Mouse (Mus musculus): ENCODE data around the gene Noxo1. TPM values are rescaled to one million over a fixed set of nuclear protein-coding genes. Genes with fewer than 3 reads are reported as not detected.
A peak's percentile ranks its signal among the peaks of the same experiment; 100 is the strongest.

Gene Noxo1
- polyA plus RNA-seq, 1 experiment = 63.2 TPM

GRCm38 (mm10) chr17:24697985-24698384 is 2.0 kb downstream of the Noxo1 start:
- peaks cover 5% of the 10 kb centered on the region for H3K4me1 ChIP-seq (ENCODE audit: control insufficient read depth, insufficient read depth, low read length)
- H3K4me3 ChIP-seq (ENCODE audit: control insufficient read depth, low read depth, low read length) = peak overlapping the region; percentile 17
- TF ChIP-seq POLR2A (IDR thresholded peaks at IDR 0.05; ENCODE audit: control insufficient read depth, low read depth, low read length) (no peak), CTCF (IDR thresholded peaks at IDR 0.05; ENCODE audit: control insufficient read depth, insufficient read depth, insufficient replicate concordance, low read depth, low read length) (no peak)
- H3K36me3 ChIP-seq (ENCODE audit: control insufficient read depth, insufficient read depth, low read length) = no peaks in the 10 kb centered on the region
- no peak overlapping the region for H3K27ac ChIP-seq (ENCODE audit: control insufficient read depth, insufficient read depth, low read depth, low read length)
- no peaks in the 10 kb centered on the region for H3K27me3 ChIP-seq (ENCODE audit: control insufficient read depth, insufficient read depth, low read length)

- Histone ChIP-seq H3K36me3 (ENCODE audit: control insufficient read depth, insufficient read depth, low read length) (no peaks in the 10 kb centered on the region), H3K27ac (ENCODE audit: control insufficient read depth, insufficient read depth, low read depth, low read length) (no peak overlapping the region), H3K27me3 (ENCODE audit: control insufficient read depth, insufficient read depth, low read length) (no peaks in the 10 kb centered on the region), H3K4me3 (ENCODE audit: control insufficient read depth, low read depth, low read length) (no peak overlapping the region), H3K4me1 (ENCODE audit: control insufficient read depth, insufficient read depth, low read length) (peaks cover 5% of the 10 kb centered on the region)
- TF ChIP-seq CTCF (IDR thresholded peaks at IDR 0.05; ENCODE audit: control insufficient read depth, insufficient read depth, insufficient replicate concordance, low read depth, low read length) (no peak), POLR2A (IDR thresholded peaks at IDR 0.05; ENCODE audit: control insufficient read depth, low read depth, low read length) (no peak)
Observed at GRCm38 (mm10) chr17:24698715-24699114, 2.7 kb downstream of the Noxo1 start.

GRCm38 (mm10) chr17:24699473-24699872 is 3.4 kb downstream of the Noxo1 start:
- Histone ChIP-seq H3K36me3 (ENCODE audit: control insufficient read depth, insufficient read depth, low read length) (no peaks in the 10 kb centered on the region; the same call in 1 of the 2 replicates), H3K4me1 (ENCODE audit: control insufficient read depth, insufficient read depth, low read length) (peaks cover 5% of the 10 kb centered on the region), H3K4me3 (ENCODE audit: control insufficient read depth, low read depth, low read length) (no peak overlapping the region), H3K27me3 (ENCODE audit: control insufficient read depth, insufficient read depth, low read length) (no peaks in the 10 kb centered on the region), H3K27ac (ENCODE audit: control insufficient read depth, insufficient read depth, low read depth, low read length) (no peak overlapping the region)
- no peak for TF ChIP-seq CTCF (IDR thresholded peaks at IDR 0.05; ENCODE audit: control insufficient read depth, insufficient read depth, insufficient replicate concordance, low read depth, low read length)
- TF ChIP-seq POLR2A (IDR thresholded peaks at IDR 0.05; ENCODE audit: control insufficient read depth, low read depth, low read length) = no peak; the same call in 1 of the 2 replicates

GRCm38 (mm10) chr17:24701251-24701650 is 5.2 kb downstream of the Noxo1 start:
- Histone ChIP-seq H3K4me3 (ENCODE audit: control insufficient read depth, low read depth, low read length) (no peak overlapping the region), H3K36me3 (ENCODE audit: control insufficient read depth, insufficient read depth, low read length) (no peaks in the 10 kb centered on the region; the same call in 1 of the 2 replicates), H3K4me1 (ENCODE audit: control insufficient read depth, insufficient read depth, low read length) (peaks cover 2% of the 10 kb centered on the region; the same call in 1 of the 2 replicates), H3K27ac (ENCODE audit: control insufficient read depth, insufficient read depth, low read depth, low read length) (no peak overlapping the region), H3K27me3 (ENCODE audit: control insufficient read depth, insufficient read depth, low read length) (no peaks in the 10 kb centered on the region)
- TF ChIP-seq POLR2A (IDR thresholded peaks at IDR 0.05; ENCODE audit: control insufficient read depth, low read depth, low read length) (no peak), CTCF (IDR thresholded peaks at IDR 0.05; ENCODE audit: control insufficient read depth, insufficient read depth, insufficient replicate concordance, low read depth, low read length) (no peak)

GRCm38 (mm10) chr17:24705821-24706220 is 9.8 kb downstream of the Noxo1 start:
- no peak overlapping the region for H3K27ac ChIP-seq (ENCODE audit: control insufficient read depth, insufficient read depth, low read depth, low read length)
- TF ChIP-seq POLR2A (IDR thresholded peaks at IDR 0.05; ENCODE audit: control insufficient read depth, low read depth, low read length) (no peak), CTCF (IDR thresholded peaks at IDR 0.05; ENCODE audit: control insufficient read depth, insufficient read depth, insufficient replicate concordance, low read depth, low read length) (no peak)
- peaks cover 3% of the 10 kb centered on the region for H3K4me1 ChIP-seq (ENCODE audit: control insufficient read depth, insufficient read depth, low read length)
- H3K36me3 ChIP-seq (ENCODE audit: control insufficient read depth, insufficient read depth, low read length) = no peaks in the 10 kb centered on the region; the same call in 1 of the 2 replicates
- no peaks in the 10 kb centered on the region for H3K27me3 ChIP-seq (ENCODE audit: control insufficient read depth, insufficient read depth, low read length)
- no peak overlapping the region for H3K4me3 ChIP-seq (ENCODE audit: control insufficient read depth, low read depth, low read length)

GRCm38 (mm10) chr17:24706982-24707800 is 11.2 kb downstream of the Noxo1 start, which contains the start of gene Tbl3:
Tbl3 (minus strand) TSS chr17:24707660.
- Histone ChIP-seq H3K36me3 (ENCODE audit: control insufficient read depth, insufficient read depth, low read length) (no peaks in the 10 kb centered on the region; the same call in 1 of the 2 replicates), H3K27me3 (ENCODE audit: control insufficient read depth, insufficient read depth, low read length) (no peaks in the 10 kb centered on the region), H3K27ac (ENCODE audit: control insufficient read depth, insufficient read depth, low read depth, low read length) (peak within 1 kb of the TSS; percentile 87), H3K4me1 (ENCODE audit: control insufficient read depth, insufficient read depth, low read length) (peaks cover 3% of the 10 kb centered on the region), H3K4me3 (ENCODE audit: control insufficient read depth, low read depth, low read length) (peak within 1 kb of the TSS; percentile 91)
- TF ChIP-seq CTCF (IDR thresholded peaks at IDR 0.05; ENCODE audit: control insufficient read depth, insufficient read depth, insufficient replicate concordance, low read depth, low read length) (0 out of 2 replicates have a peak, but pooled peaks have one; percentile 24), POLR2A (IDR thresholded peaks at IDR 0.05; ENCODE audit: control insufficient read depth, low read depth, low read length) (peak; percentile 94)

- Histone ChIP-seq H3K4me3 (ENCODE audit: control insufficient read depth, low read depth, low read length) (peak overlapping the region; percentile 91), H3K4me1 (ENCODE audit: control insufficient read depth, insufficient read depth, low read length) (peaks cover 3% of the 10 kb centered on the region), H3K27ac (ENCODE audit: control insufficient read depth, insufficient read depth, low read depth, low read length) (peak overlapping the region; percentile 63), H3K27me3 (ENCODE audit: control insufficient read depth, insufficient read depth, low read length) (no peaks in the 10 kb centered on the region), H3K36me3 (ENCODE audit: control insufficient read depth, insufficient read depth, low read length) (no peaks in the 10 kb centered on the region; the same call in 1 of the 2 replicates)
- no peak for TF ChIP-seq CTCF (IDR thresholded peaks at IDR 0.05; ENCODE audit: control insufficient read depth, insufficient read depth, insufficient replicate concordance, low read depth, low read length)
- no peak for TF ChIP-seq POLR2A (IDR thresholded peaks at IDR 0.05; ENCODE audit: control insufficient read depth, low read depth, low read length)
Observed at GRCm38 (mm10) chr17:24707801-24708425, 11.9 kb downstream of the Noxo1 start.

Measured in testis, adult 2 months (tissue).